Mouse (Mus musculus) left cerebral cortex, postnatal 10 days (tissue): ENCODE data around the gene Rangrf. TPM values are rescaled to one million over a fixed set of nuclear protein-coding genes. Genes with fewer than 3 reads are reported as not detected.
"Not testable (repeated sequence)": the region's sequence is repeated elsewhere in the genome, so short reads cannot be mapped to it uniquely, and the experiment has no call there.

Source experiments
- DNase-seq, 2 experiments: peaks; one replicate each; pipeline ENCODE4 v3.0.0; 2021 to 2022; ENCODE audit warnings: low spot score in 2 of 2, mixed read lengths in 1 of 2; ENCODE audit errors: extremely low spot score in 1 of 2
- intact Hi-C: fragments of 180-260 bp; cut with DNase I; formaldehyde crosslinking; loops from one replicate; pipeline ENCODE4 v1.15.1; 2025
- total RNA-seq, 2 experiments: library from RNA; stranded (reverse); gene quantifications; 2 replicates each; pipeline ENCODE4 v1.2.3; 2021

Rangrf gene
- total RNA-seq, 2 experiments from 2014 or later: 17.2 to 17.5 TPM

DNA sequence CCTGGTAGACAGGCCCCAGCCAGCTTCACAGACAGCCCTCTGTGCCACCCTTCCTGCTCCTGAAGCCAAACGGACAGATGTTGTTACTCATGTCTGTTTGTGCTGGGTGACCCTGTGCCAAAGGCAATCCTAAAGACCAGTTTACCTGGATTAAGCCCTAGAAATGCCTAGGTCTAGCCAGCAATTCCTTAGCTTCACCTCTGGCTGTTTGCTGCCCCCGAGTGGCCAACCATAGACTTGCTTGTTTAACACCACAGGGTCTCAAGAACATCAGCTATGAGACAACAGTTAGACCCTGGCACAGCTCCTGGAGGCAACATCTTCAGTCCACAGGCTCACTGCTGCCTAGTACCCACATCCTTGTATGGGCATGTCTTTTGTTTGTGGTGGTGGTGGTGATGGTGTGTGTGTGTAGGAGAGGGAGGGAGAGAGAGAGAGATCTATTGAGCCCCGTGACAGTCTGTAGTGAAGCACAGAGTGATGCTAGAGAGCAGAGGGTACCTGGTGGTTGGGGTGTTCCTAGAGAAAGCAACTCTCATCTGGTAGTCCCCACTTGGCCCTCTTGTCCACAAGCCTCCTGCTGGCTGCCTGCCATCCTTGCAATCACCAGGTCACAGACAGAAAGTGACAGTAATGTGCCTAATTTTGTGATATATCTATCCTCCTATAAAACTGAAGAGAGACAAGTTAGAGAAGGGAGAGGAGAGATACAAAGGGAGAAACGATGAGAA is 7.8 kb upstream of the Rangrf start:
- intact Hi-C loops: loop anchor here (2.0 kb wide), 1 partner anchor 78 kb away; no protein-coding TSS in a partner anchor
- peak; percentile 47 to 81 for DNase-seq

DNA sequence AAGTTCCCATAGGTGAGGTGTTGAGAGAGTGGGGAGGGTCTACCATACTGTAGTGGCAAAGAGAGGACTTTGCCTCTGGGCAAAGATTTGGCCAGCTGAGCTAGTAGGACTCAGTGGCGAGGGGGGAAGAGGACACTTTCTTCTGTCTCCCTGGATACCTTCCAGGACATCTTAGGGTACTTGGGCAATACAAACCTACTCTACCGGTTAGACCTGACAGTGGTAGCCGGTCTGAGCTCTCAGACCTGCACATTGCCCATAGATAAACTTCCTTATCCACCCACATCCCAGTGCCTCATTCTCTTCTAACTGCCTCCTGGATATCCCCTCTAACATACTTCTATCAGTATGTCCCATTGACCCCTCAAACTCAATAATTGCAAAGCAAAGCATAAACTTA is 5.9 kb upstream of the Rangrf start:
- intact Hi-C loops: no loop called here

GRCm38 (mm10) chr11:68979320-68979733 is 4.3 kb upstream of the Rangrf start:
- no peak for DNase-seq
- intact Hi-C loops: no loop called here

More for the DNA sequence above, 5.9 kb upstream of the Rangrf start:
- no peak for DNase-seq

GRCm38 (mm10) chr11:68975601-68976000 is 616 bp upstream of the Rangrf start:
- intact Hi-C loops: no loop called here

DNA sequence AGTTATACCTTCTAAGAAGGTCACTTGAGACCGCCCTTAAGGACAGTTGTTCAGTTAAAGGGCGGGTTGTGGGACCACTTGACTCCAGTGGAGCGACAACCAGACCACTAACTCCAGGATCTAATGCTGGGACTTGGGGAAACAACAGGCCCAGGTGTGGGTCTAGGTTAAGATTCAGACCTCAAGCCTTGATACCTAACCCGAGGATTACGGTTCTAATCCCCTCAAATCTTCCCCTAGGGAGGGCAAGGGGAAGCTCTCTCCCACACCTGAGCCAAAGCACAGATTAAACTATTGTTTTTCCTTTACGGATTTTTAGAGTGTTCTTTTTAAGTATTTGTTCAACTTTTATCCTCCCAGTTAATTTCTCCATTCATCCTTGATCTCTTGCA is 930 bp downstream of the Rangrf start:
- DNase-seq: no peak
- intact Hi-C loops: no loop called here

More at GRCm38 (mm10) chr11:68975601-68976000, 616 bp upstream of the Rangrf start:
- DNase-seq: no peak

DNA sequence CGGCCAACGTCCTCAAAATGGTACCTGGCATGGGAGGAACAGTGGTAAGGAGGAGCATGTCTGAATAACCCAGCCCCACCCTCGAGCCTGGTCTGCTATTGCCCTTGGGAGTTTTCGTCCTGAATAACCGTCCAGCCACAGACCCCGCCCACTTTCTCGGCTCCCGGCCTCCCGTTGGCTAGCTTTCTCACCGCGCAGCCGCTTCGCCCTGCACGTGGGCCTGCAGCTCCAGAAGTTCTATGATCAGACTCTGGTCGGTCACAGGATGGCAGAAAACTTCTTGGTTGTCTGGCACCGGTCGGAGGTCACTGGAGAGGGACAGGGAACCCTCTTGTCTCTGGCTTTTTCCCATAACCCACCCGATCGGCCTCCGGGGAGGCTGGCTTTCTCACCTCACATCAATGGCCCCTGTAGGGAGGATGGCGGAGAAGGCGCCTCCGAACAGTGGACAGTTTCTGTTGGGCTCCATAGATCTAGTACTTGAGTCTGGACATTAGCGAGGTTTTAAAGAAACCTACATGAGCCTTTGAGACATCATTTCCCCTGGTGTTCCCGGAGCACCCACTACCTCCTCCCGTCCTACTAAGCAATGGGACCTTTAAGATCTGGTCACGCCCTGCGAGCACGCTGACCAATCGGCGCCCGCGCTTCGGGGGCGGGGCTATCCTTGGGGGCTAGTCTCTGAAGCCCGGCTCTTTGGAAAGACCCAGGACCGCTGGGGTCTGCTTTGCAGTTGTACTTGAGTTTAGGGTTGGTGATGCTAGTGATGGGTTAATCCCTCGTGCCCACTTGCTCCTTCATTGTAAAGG is 1.5 kb downstream of the Rangrf start:
- intact Hi-C loops: not testable (repeated sequence)
- peak; percentile 76 to 90 for DNase-seq

- intact Hi-C loops: no loop called here
- peak in 1 of 2 experiments; percentile 69 for DNase-seq
Observed at GRCm38 (mm10) chr11:68970232-68970631, 4.8 kb downstream of the Rangrf start.

DNA sequence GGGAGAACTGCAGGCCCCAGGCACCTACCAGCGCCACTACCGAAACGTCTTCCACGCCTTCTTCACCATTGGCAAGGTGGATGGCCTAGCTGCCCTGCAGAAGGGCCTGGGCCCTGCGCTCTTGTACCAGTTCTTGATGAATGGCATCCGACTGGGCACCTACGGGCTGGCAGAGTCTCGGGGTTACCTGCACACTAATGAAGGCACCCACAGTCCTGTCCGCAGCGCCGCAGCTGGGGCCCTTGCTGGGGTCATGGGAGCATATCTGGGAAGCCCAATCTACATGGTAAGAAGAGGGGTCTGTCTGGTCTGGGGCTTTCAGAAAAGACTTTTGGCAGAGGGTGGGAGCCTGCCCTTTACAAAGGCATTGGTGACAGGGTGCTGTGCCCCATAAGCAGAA is 6.2 kb downstream of the Rangrf start:
- peak in 1 of 2 experiments; percentile 28 for DNase-seq
- intact Hi-C loops: no loop called here

- peak; percentile 91 to 94 for DNase-seq
- intact Hi-C loops: no loop called here
Observed at GRCm38 (mm10) chr11:68967337-68968282, 7.4 kb downstream of the Rangrf start, which contains the start of gene Slc25a35. TSS of gene Slc25a35 (plus strand) at chr11:68968131.

DNA sequence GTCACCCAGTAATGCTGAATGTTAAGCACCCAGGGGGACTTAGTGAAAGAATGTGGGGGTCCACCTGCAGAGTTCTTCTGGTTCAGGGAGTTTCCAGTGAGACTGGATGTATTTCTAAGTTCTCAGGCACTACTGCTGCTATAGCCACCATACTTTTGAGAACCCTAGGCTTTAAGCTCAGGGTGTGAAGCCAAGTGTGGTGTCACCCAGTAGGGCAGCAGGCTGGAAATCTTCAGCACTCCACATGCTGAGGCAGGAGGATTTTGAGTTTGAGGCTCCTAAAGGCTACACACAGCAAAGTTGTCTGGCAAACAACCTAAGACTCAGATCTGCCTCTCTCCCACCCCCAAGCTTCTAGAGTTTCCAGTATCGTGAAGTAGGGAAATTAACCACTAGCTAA is 8.4 kb downstream of the Rangrf start:
- DNase-seq: no peak
- intact Hi-C loops: no loop called here

DNA sequence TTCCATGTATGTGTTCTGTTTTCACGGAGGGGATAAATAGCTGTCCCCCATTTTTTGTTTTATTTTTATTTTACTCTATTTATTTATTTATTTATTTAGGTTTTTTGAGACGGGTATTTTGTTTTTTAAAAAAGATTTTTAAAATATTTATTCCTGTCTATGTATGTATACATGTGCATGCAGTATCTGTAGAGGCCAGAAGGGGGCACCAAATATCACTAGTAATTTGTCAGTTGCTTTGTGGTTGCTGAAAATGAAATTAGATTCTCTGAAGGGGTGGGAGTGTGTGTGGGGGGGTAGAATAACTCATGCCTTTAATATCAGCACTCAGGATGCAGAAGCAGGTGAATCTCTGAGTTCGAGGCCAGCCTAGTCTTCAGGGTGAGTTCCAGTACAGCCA is 9.1 kb downstream of the Rangrf start:
- no peak for DNase-seq
- intact Hi-C loops: no loop called here

DNA sequence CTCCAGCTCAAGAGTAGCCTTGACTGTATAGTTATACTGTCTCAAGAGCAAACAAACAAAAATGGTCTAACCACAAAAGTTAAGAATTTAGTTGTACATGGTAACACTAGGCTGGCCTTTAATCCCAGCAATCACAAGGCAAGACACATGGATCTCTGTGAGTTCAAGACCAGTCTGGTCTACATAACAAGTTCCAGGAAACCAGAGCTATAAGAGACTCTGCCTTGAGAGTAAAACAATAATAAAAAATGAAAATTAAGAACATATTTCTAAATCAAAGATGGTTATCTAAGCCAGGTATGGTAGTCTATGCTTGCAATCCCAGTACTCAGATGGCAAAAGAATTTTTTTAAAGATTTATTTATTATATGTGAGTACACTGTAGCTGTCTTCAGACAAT is 9.9 kb downstream of the Rangrf start:
- DNase-seq: no peak
- intact Hi-C loops: no loop called here

DNA sequence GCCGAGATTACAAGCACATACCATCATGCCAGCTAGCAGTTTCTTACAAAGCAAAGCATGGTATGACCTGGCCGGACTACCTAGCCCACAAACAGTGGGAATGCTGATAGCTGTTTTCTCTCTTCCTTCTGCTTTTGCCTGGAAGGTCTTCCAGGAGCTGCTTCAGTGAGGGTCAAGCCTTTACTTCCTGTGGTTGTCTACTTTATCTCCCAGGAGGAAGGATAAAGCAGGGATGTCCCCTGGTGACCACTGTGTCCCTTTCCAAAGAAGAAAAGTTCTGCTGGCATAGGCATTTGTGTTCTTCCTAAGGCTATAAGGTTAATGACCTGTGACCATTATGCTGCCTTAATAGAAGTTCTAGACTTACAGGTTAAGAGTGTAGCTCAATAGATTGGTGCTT is 11.6 kb downstream of the Rangrf start:
- DNase-seq: no peak
- intact Hi-C loops: no loop called here

- DNase-seq, intact Hi-C loops: not testable (repeated sequence)
Observed at GRCm38 (mm10) chr11:68962159-68962558, 12.8 kb downstream of the Rangrf start.

- intact Hi-C loops: no loop called here
- no peak for DNase-seq
Observed at GRCm38 (mm10) chr11:68961596-68961995, 13.4 kb downstream of the Rangrf start.

GRCm38 (mm10) chr11:68957971-68958370 is 17.0 kb downstream of the Rangrf start:
- no peak for DNase-seq
- intact Hi-C loops: no loop called here

GRCm38 (mm10) chr11:68957308-68957707 is 17.7 kb downstream of the Rangrf start, which contains the start of gene Arhgef15:
TSS of gene Arhgef15 (minus strand) at chr11:68957480.
- intact Hi-C loops: no loop called here
- no peak for DNase-seq

DNA sequence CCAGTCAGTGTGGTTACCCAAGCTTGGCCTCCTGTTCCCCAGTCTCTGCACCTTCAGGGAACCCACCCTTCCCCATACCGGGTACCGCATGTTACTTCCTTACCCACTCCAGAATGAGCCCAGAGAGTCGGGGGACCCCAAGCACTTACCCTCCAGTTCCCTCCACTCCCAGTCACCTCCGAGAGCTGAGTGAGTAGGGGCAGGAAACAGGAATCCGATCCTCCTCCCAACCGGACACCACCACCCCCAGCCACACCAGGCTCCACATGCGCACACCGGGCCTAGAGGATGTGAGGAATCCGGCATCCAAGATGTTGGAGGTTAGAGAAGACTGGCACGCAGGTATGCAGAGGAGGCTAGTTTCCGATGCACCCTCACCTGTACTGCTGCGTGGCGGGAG is 18.3 kb downstream of the Rangrf start:
- intact Hi-C loops: no loop called here
- no peak for DNase-seq

- DNase-seq: no peak
- intact Hi-C loops: no loop called here
Observed at GRCm38 (mm10) chr11:68956107-68956506, 18.9 kb downstream of the Rangrf start.
